Mouse (Mus musculus) monocyte, adult 5-6 weeks (primary cell): Measurements from ENCODE around the gene Klhdc2. TPM values are rescaled to one million over a fixed set of nuclear protein-coding genes. Genes with fewer than 3 reads are reported as not detected.

ENCODE experiments used
- ATAC-seq: fragments of 153-309, 156-312 bp; replicated peaks from 2 replicates; pipeline ENCODE4 v1.8.0; 2017; ENCODE audit warnings: mild to moderate bottlenecking; ENCODE audit not compliant: low TSS enrichment, insufficient number of reproducible peaks, severe bottlenecking, poor library complexity, low FRiP score
- total RNA-seq: library from RNA; stranded (forward); fragments of 200-1000, 200-491, 200-594 nt; gene quantifications from 3 replicates; pipeline ENCODE4 v1.2.3, GENCODE M21; 2017

Klhdc2 gene
- total RNA-seq: 47.6 to 59.0 TPM (median 53.0 TPM) in 3 replicates

- ATAC-seq: peak; percentile 72
Measured at GRCm38 (mm10) chr12:69296511-69297410, at the start of gene Klhdc2. Gene Klhdc2, plus strand, starts transcription at chr12:69296681.

GRCm38 (mm10) chr12:69249766-69250165 is 46.7 kb upstream of the Klhdc2 start:
- ATAC-seq: no peak

- ATAC-seq: no peak
Measured at GRCm38 (mm10) chr12:69250756-69251155, 45.7 kb upstream of the Klhdc2 start.

DNA sequence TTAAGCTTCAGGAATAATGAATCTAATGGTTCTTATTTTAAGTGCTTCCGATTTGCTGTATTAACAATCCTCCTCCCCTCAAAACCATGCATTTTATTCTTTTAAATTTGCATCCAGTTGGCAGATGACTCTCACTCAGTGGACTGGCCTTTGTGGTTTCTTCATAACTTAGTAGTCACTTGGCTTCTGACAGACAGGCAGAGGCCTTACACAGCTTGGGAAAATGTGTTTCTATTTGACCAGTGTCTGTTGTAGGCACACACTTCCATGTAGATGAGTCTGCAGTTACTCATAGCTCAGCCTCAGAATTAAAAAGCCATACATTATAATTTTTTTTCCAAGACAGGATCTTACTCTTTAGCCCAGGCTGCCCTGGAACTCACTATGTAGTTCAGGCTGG is 42.7 kb upstream of the Klhdc2 start:
- ATAC-seq: no peak

DNA sequence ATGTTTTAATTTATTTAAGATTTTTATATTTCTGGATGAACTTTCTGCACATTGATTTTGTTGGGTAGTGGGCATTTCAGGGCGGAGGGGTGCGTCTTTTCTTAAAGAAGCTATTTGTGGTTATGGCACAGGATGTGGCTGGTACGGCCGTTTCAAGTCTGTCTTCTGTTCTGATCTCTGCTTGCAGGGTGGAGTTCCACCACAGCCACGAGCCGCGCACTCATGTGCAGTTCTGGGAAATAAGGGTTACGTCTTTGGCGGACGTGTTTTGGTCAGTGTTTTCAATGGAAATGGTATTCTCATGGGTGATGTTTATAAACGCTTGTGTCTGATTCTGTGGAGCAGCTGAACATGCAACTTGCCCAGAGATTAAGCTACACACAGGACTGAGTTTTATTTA is 38.6 kb upstream of the Klhdc2 start:
- ATAC-seq: 0 out of 2 replicates have a peak, but pooled peaks have one; percentile 53

DNA sequence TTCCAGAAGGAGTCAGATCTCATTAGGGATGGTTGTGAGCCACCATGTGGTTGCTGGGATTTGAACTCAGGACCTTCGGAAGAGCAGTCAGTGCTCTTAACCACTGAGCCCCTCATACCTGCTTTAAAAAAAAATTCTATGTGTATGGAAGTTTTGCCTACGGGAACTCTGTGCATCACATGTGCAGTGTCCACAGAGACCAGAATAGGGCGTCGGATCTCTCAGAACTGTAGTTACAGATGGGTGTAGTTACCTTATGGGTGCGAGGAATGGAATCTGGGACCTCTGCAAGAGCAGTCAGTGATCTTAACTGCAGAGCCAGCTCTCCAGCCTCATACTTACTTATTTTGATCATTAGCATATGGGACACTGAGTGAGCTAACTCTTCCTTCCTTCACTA is 34.2 kb upstream of the Klhdc2 start:
- ATAC-seq: no peak

GRCm38 (mm10) chr12:69265031-69265430 is 31.4 kb upstream of the Klhdc2 start:
- ATAC-seq: no peak

GRCm38 (mm10) chr12:69267956-69268632 is 28.4 kb upstream of the Klhdc2 start:
- ATAC-seq: no peak

DNA sequence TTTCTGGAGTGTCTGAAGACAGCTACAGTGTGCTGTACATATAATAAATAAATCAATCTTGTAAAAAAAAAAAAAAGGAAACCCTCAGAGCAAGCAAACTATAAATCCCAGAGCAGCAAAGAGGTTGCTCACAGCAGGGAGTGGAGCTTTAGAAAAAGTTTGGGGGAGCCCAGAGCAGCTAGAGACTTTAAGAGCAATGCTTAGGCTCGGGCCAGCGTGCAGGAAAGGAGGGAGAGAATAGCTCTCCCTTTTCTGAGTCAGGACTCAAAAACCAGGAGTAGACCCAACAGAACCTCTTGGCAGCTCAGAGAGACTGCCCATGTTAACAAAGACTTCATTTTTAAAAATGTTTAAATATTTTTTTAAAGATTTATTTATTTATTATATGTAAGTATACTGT is 27.5 kb upstream of the Klhdc2 start:
- no peak for ATAC-seq

- no peak for ATAC-seq
Measured at GRCm38 (mm10) chr12:69279931-69280469, 16.5 kb upstream of the Klhdc2 start.

DNA sequence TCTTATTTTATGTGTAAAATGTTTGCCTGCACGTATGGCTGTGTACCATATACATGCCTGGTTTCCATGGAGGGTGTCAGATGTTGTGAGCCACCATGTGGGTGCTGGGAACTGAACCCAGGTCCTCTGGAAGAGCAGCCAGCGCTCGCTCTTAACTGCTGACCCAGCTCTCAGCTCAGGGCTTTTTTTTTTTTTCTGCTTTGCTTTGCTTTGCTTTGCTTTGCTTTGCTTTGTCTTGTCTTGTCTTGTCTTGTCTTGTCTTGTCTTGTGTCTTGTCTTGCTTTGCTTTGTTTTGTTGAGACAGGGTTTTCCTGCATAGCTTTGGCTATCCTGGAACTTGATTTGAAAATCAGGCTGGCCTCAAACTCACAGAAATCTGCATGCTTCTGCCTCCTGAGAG is 15.6 kb upstream of the Klhdc2 start:
- no peak for ATAC-seq

- no peak for ATAC-seq
Measured at GRCm38 (mm10) chr12:69283146-69283545, 13.3 kb upstream of the Klhdc2 start.

DNA sequence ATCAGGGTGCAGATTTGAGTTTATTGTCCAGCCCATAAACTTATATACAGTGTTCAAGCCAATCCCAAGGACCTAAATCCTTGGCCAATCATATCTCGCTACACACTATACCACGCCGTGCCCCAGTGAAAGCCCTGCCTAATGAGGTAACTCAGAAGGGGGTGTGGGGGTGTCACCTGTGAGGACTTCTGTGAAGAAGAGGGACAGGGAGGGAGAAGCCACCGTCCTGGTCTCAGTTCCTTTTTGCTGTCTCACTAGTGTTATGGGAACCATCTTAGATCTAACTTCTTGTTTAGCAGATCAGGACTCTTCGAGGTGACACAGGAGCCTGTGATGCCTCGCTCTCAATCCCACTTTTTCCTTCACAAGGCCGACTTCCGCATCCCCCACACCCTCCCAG is 8.9 kb upstream of the Klhdc2 start:
- no peak for ATAC-seq

DNA sequence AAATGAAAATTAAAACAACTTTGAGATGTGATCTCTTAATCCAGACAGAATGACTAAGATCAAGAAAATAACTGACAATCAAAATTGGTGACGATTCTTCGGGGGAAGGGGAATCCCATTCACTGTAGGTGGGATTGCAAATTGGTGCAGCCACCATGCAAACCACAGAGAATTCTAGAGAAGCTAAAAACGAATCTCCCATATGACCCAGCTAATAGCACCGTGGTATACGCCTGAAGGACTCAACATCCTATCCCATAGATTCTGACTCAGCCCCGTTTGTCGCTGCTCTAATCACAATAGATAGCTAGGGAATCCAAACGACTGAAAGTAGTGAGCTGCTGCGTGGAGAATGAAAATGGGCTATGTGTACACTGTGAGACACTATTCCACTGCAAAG is 7.8 kb upstream of the Klhdc2 start:
- no peak for ATAC-seq

DNA sequence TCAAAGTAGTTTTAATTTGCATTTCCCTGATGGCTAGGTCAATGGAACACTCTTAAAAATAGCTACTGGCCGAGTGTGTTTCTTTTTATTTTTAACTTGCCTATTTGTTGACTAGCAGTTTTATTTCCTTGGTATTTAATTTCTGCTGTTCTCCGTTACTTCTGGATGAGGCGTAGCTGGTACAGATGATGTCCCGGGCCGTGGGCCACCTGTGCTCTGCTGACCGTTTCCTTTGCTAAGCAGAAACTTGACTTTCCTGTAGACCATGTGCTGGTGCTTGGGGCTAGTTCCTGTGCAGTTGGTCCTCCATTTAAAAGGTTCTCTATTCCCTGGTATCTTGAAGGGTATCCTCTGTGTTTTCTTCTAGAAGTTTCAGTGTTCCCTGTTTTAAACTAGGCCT is 4.1 kb upstream of the Klhdc2 start:
- ATAC-seq: no peak

GRCm38 (mm10) chr12:69293815-69294214 is 2.7 kb upstream of the Klhdc2 start:
- ATAC-seq: no peak

- ATAC-seq: no peak
Measured at GRCm38 (mm10) chr12:69294936-69295335, 1.5 kb upstream of the Klhdc2 start.

DNA sequence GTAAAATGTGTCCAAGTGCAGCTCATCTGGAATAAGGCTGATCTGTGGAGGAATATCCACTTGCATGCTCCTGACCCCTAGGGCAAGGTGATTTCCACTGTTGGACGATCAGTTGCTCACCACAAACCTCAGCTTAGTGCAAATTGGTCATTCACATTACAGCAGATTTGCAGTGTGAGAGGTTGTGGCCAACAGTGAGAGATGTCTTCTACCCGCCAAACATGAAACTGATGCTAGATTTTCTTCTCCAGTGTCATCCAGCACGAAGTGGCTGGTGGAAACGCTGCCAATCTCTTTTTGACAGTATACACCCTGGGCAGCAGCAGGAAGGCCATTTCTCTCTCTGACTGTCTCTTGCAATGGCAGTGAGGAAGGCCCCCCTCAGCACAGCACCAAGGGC is 830 bp upstream of the Klhdc2 start:
- ATAC-seq: no peak

DNA sequence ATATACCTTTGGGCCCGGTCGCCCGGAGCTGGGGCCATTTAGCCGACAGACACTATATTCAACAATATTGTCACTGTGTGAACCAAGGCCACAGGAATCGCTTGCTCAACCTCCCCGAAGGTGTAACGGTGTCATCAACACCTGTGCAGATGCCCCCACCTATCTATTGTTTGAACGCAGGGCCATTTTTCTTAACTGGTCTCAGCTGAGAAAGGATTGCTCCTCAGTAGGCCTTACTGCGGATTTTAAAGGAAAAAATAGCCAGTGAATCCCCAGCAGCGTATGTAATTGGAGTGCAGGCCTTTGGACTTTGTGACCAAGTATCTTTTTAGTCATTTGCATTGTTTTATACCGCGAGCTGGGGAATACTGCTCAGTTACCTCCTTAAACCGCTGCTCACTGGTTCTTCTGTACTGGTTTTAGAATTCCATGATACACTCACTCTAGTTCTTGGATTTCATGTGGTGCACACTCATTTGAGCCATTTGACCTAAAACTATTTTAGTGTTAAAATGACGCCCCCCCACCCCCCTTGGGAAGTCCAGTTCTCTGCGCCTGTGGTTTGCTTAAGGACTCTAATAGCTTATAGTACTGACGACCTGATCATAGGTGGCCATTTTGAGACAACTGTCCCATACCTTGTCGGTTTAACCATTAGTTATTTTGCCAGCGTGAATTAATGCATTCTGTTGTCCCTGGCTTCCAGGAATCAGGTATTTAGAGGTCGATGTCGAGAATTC is 1.1 kb downstream of the Klhdc2 start:
- no peak for ATAC-seq
